Mouse (Mus musculus) kidney, embryonic 15.5 days (tissue): ENCODE measurements around the gene Chmp6. TPM values are rescaled to one million over a fixed set of nuclear protein-coding genes. Genes with fewer than 3 reads are reported as not detected.

Experiments
- ATAC-seq: fragments of 200-750 bp; cut with Nextera tagmentation; replicated peaks from 2 replicates; pipeline ENCODE4 v1.8.0; 2017; ENCODE audit warnings: moderate TSS enrichment; ENCODE audit not compliant: low FRiP score
- H3K27ac ChIP-seq: fragments of 300-500 bp; sonication (generic); 2 replicates; pipeline ENCODE4 v1.5.1; 2015; ENCODE audit warnings: mild to moderate bottlenecking, inconsistent platforms
- H3K27me3 ChIP-seq: fragments of 300-500 bp; sonication (generic); 2 replicates; pipeline ENCODE4 v1.6.1; 2015; ENCODE audit warnings: inconsistent platforms
- H3K36me3 ChIP-seq: fragments of 300-500 bp; sonication (generic); 2 replicates; pipeline ENCODE4 v1.6.1; 2015; ENCODE audit warnings: inconsistent platforms
- H3K4me1 ChIP-seq: fragments of 300-500 bp; sonication (generic); 2 replicates; pipeline ENCODE4 v1.6.1; 2015; ENCODE audit warnings: inconsistent platforms
- H3K4me2 ChIP-seq: fragments of 300-500 bp; sonication (generic); 2 replicates; pipeline ENCODE4 v1.6.1; 2015; ENCODE audit warnings: moderate library complexity, mild to moderate bottlenecking, inconsistent platforms
- H3K4me3 ChIP-seq: fragments of 300-500 bp; sonication (generic); replicated peaks from 2 replicates; pipeline ENCODE4 v1.5.1; 2015; ENCODE audit warnings: mild to moderate bottlenecking, inconsistent platforms
- H3K9ac ChIP-seq: fragments of 300-500 bp; sonication (generic); 2 replicates; pipeline ENCODE4 v1.6.1; 2015; ENCODE audit warnings: mild to moderate bottlenecking, inconsistent platforms
- H3K9me3 ChIP-seq: fragments of 300-500 bp; sonication (generic); replicated peaks from 2 replicates; pipeline ENCODE4 v1.6.1; 2016; ENCODE audit warnings: inconsistent platforms
- WGBS: fragments of 180-500 bp; shearing (Covaris S2); methylation state at CpG from one replicate; pipeline ENCODE4 v1.1.7; 2015; ENCODE audit warnings: mixed read lengths; 5-methylcytosine and 5-hydroxymethylcytosine counted together
- polyA plus RNA-seq: library from polyadenylated mRNA; unstranded; fragments of >200 nt; fragmentation: Nextera tagmentation; extraction: Ambion mirVana; gene quantifications from 2 replicates; pipeline ENCODE4 v1.2.1, GENCODE M21; 2015

Chmp6 gene
- polyA plus RNA-seq, 1 experiment from 2014 or later = 101 TPM

GRCm38 (mm10) chr11:119891601-119892215, 21.5 kb upstream of the Chmp6 start:
- H3K4me2 ChIP-seq = no peak overlapping the region
- no peak overlapping the region for H3K27ac ChIP-seq
- no peaks in the 10 kb centered on the region for H3K9me3 ChIP-seq
- peaks cover 95% of the 10 kb centered on the region for H3K36me3 ChIP-seq
- H3K4me3 ChIP-seq = no peak overlapping the region
- 88% methylated on average over 7 of the region's 7 CpGs for WGBS
- no peak for ATAC-seq
- no peaks in the 10 kb centered on the region for H3K4me1 ChIP-seq
- H3K9ac ChIP-seq = no peak overlapping the region
- H3K27me3 ChIP-seq = no peaks in the 10 kb centered on the region

- Histone ChIP-seq H3K4me2 (no peak overlapping the region), H3K4me3 (no peak overlapping the region), H3K4me1 (no peaks in the 10 kb centered on the region), H3K36me3 (peaks cover 98% of the 10 kb centered on the region), H3K27ac (no peak overlapping the region), H3K9ac (no peak overlapping the region), H3K9me3 (no peaks in the 10 kb centered on the region), H3K27me3 (no peaks in the 10 kb centered on the region)
- no peak for ATAC-seq
- 61% methylated on average over 10 of the region's 10 CpGs for WGBS
Measured at GRCm38 (mm10) chr11:119893667-119894236, 19.5 kb upstream of the Chmp6 start.

GRCm38 (mm10) chr11:119894634-119895033, 18.6 kb upstream of the Chmp6 start:
- no peak overlapping the region for H3K4me2 ChIP-seq
- no peak overlapping the region for H3K9ac ChIP-seq
- H3K9me3 ChIP-seq = no peaks in the 10 kb centered on the region
- no peak overlapping the region for H3K27ac ChIP-seq
- peak; percentile 50; the same call in 1 of the 2 replicates for ATAC-seq
- H3K27me3 ChIP-seq = no peaks in the 10 kb centered on the region
- no peaks in the 10 kb centered on the region for H3K4me1 ChIP-seq
- H3K36me3 ChIP-seq = peaks cover 98% of the 10 kb centered on the region
- WGBS = 48% methylated on average over 6 of the region's 6 CpGs
- no peak overlapping the region for H3K4me3 ChIP-seq

GRCm38 (mm10) chr11:119897041-119897440, 16.2 kb upstream of the Chmp6 start:
- no peak for ATAC-seq
- Histone ChIP-seq H3K4me1 (no peaks in the 10 kb centered on the region), H3K4me2 (no peak overlapping the region), H3K36me3 (peaks cover 75% of the 10 kb centered on the region), H3K9me3 (no peaks in the 10 kb centered on the region), H3K9ac (no peak overlapping the region), H3K27me3 (no peaks in the 10 kb centered on the region), H3K27ac (no peak overlapping the region), H3K4me3 (no peak overlapping the region)
- WGBS = 86% methylated on average over 9 of the region's 9 CpGs

GRCm38 (mm10) chr11:119898976-119899375, 14.3 kb upstream of the Chmp6 start:
- WGBS = 86% methylated on average over 11 of the region's 11 CpGs
- no peak overlapping the region for H3K27ac ChIP-seq
- H3K4me1 ChIP-seq = no peaks in the 10 kb centered on the region
- H3K4me2 ChIP-seq = no peak overlapping the region
- no peak overlapping the region for H3K4me3 ChIP-seq
- peaks cover 56% of the 10 kb centered on the region for H3K36me3 ChIP-seq
- no peaks in the 10 kb centered on the region for H3K9me3 ChIP-seq
- no peak overlapping the region for H3K9ac ChIP-seq
- H3K27me3 ChIP-seq = no peaks in the 10 kb centered on the region
- ATAC-seq = no peak

- WGBS = 72% methylated on average over 4 of the region's 4 CpGs
- ATAC-seq = no peak
- H3K4me2 ChIP-seq = no peak overlapping the region
- H3K27ac ChIP-seq = no peak overlapping the region
- H3K27me3 ChIP-seq = no peaks in the 10 kb centered on the region
- H3K9ac ChIP-seq = no peak overlapping the region
- no peaks in the 10 kb centered on the region for H3K9me3 ChIP-seq
- no peak overlapping the region for H3K4me3 ChIP-seq
- H3K36me3 ChIP-seq = peaks cover 34% of the 10 kb centered on the region
- 0 out of 2 replicates have a peak, but pooled peaks cover 2% of the 10 kb centered on the region for H3K4me1 ChIP-seq
Measured at GRCm38 (mm10) chr11:119901174-119901573, 12.1 kb upstream of the Chmp6 start.

- H3K27ac ChIP-seq = no peak overlapping the region
- 79% methylated on average over 4 of the region's 4 CpGs for WGBS
- H3K9me3 ChIP-seq = no peaks in the 10 kb centered on the region
- ATAC-seq = no peak
- H3K4me1 ChIP-seq = 0 out of 2 replicates have a peak, but pooled peaks cover 2% of the 10 kb centered on the region
- 0 out of 2 replicates have a peak, but pooled peaks cover 7% of the 10 kb centered on the region for H3K27me3 ChIP-seq
- H3K9ac ChIP-seq = no peak overlapping the region
- no peak overlapping the region for H3K4me3 ChIP-seq
- no peak overlapping the region for H3K4me2 ChIP-seq
- peaks cover 18% of the 10 kb centered on the region for H3K36me3 ChIP-seq
Measured at GRCm38 (mm10) chr11:119902891-119903290, 10.3 kb upstream of the Chmp6 start.

GRCm38 (mm10) chr11:119904621-119905286, 8.5 kb upstream of the Chmp6 start:
- Histone ChIP-seq H3K4me3 (no peak overlapping the region), H3K27me3 (0 out of 2 replicates have a peak, but pooled peaks cover 15% of the 10 kb centered on the region), H3K4me2 (no peak overlapping the region), H3K4me1 (peaks cover 10% of the 10 kb centered on the region), H3K27ac (no peak overlapping the region), H3K36me3 (no peaks in the 10 kb centered on the region), H3K9ac (no peak overlapping the region), H3K9me3 (no peaks in the 10 kb centered on the region)
- ATAC-seq = peak; percentile 26; the same call in 1 of the 2 replicates
- WGBS = 31% methylated on average over 5 of the region's 5 CpGs

- Histone ChIP-seq H3K4me1 (peaks cover 13% of the 10 kb centered on the region), H3K9me3 (no peaks in the 10 kb centered on the region), H3K4me3 (no peak overlapping the region), H3K9ac (no peak overlapping the region), H3K27ac (no peak overlapping the region), H3K4me2 (no peak overlapping the region), H3K27me3 (0 out of 2 replicates have a peak, but pooled peaks cover 15% of the 10 kb centered on the region), H3K36me3 (no peaks in the 10 kb centered on the region)
- no peak for ATAC-seq
- 92% methylated on average over 5 of the region's 5 CpGs for WGBS
Measured at GRCm38 (mm10) chr11:119905794-119906193, 7.4 kb upstream of the Chmp6 start.

GRCm38 (mm10) chr11:119907006-119907650, 6.1 kb upstream of the Chmp6 start:
- 0 out of 2 replicates have a peak, but pooled peaks cover 15% of the 10 kb centered on the region for H3K27me3 ChIP-seq
- no peak for ATAC-seq
- H3K4me2 ChIP-seq = no peak overlapping the region
- WGBS = 45% methylated on average over 7 of the region's 7 CpGs
- H3K27ac ChIP-seq = no peak overlapping the region
- peaks cover 13% of the 10 kb centered on the region for H3K4me1 ChIP-seq
- H3K9ac ChIP-seq = no peak overlapping the region
- no peaks in the 10 kb centered on the region for H3K9me3 ChIP-seq
- H3K4me3 ChIP-seq = no peak overlapping the region
- H3K36me3 ChIP-seq = no peaks in the 10 kb centered on the region

- H3K36me3 ChIP-seq = no peaks in the 10 kb centered on the region
- no peak overlapping the region for H3K4me2 ChIP-seq
- no peak overlapping the region for H3K27ac ChIP-seq
- WGBS = 58% methylated on average over 7 of the region's 7 CpGs
- no peaks in the 10 kb centered on the region for H3K9me3 ChIP-seq
- H3K4me1 ChIP-seq = peaks cover 17% of the 10 kb centered on the region
- H3K9ac ChIP-seq = no peak overlapping the region
- ATAC-seq = no peak
- no peak overlapping the region for H3K4me3 ChIP-seq
- 0 out of 2 replicates have a peak, but pooled peaks cover 15% of the 10 kb centered on the region for H3K27me3 ChIP-seq
Measured at GRCm38 (mm10) chr11:119907711-119908110, 5.5 kb upstream of the Chmp6 start.

- Histone ChIP-seq H3K27me3 (0 out of 2 replicates have a peak, but pooled peaks cover 15% of the 10 kb centered on the region), H3K27ac (no peak overlapping the region), H3K4me3 (no peak overlapping the region), H3K36me3 (no peaks in the 10 kb centered on the region), H3K9me3 (no peaks in the 10 kb centered on the region), H3K4me1 (peaks cover 27% of the 10 kb centered on the region), H3K9ac (no peak overlapping the region), H3K4me2 (peak overlapping the region; percentile 43; the same call in 1 of the 2 replicates)
- no peak for ATAC-seq
- 0% methylated on average over 5 of the region's 5 CpGs for WGBS
Measured at GRCm38 (mm10) chr11:119909436-119909835, 3.8 kb upstream of the Chmp6 start.
